Mouse (Mus musculus) ES-E14 (cell line): ENCODE data around the gene Kdf1.

Experiments
- CHD2 ChIP-seq: IDR thresholded peaks from 2 replicates; pipeline ENCODE4 v1.6.1; 2014; ENCODE audit warnings: mild to moderate bottlenecking, low read depth, low read length, inconsistent platforms
- HCFC1 ChIP-seq: IDR thresholded peaks from 2 replicates; pipeline ENCODE4 v1.6.1; 2012; ENCODE audit warnings: low read length, inconsistent platforms, borderline replicate concordance; ENCODE audit not compliant: insufficient read depth
- ZC3H11A ChIP-seq: IDR thresholded peaks from 2 replicates; pipeline ENCODE4 v1.6.1; 2012; ENCODE audit warnings: low read depth, mild to moderate bottlenecking, inconsistent platforms, low read length, borderline replicate concordance

- no peak for TF ChIP-seq CHD2
- no peak for TF ChIP-seq HCFC1
- TF ChIP-seq ZC3H11A = no peak
Measured at GRCm38 (mm10) chr4:133559846-133560245, 41.1 kb downstream of the Kdf1 start.
